Mouse (Mus musculus) small intestine, adult 2 months (tissue): ENCODE results near the gene Unc45a.

Experiments
- CTCF ChIP-seq: fragments of 200-500 bp; IDR thresholded peaks from 2 replicates; pipeline ENCODE4 v1.5.1; 2012; ENCODE audit warnings: low read depth, mild to moderate bottlenecking, control low read depth, inconsistent platforms, low read length, moderate library complexity, mixed read lengths; ENCODE audit not compliant: insufficient replicate concordance, insufficient read length; ENCODE audit errors: extremely low read depth
- POLR2A ChIP-seq: fragments of 200-500 bp; IDR thresholded peaks from 2 replicates; pipeline ENCODE4 v1.6.1; 2012; ENCODE audit warnings: low read depth, mild to moderate bottlenecking, control low read depth, inconsistent platforms, low read length, moderate library complexity

DNA sequence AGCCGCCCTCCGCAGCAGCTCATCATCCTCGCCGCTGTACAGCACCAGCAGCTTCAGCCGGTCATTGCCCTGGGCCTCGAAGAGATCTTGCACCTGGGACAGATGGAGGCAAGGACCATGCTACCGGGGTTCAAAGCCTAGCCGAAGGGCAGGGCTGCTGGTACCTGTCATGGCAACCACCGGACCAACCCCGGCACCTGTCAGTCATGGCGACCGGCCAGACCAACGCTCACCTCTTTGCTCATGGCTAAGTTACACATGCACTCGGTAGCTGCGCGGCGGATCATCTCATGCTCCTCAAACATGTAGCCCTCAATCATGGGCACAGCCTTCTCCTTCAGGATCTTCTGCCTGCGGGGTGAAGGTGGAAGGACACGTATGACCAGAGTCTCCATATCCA is 14.7 kb downstream of the Unc45a start:
- TF ChIP-seq CTCF = no peak
- TF ChIP-seq POLR2A = no peak
